Mouse (Mus musculus): ENCODE results near the gene Dhx33.

GRCm38 (mm10) chr11:71005046-71005445 lies 809 bp upstream of the Dhx33 start:
- TF ChIP-seq GATA1 (IDR thresholded peaks at IDR 0.05; ENCODE audit: borderline replicate concordance, low read length) (no peak), FLI1 (IDR thresholded peaks at IDR 0.05; ENCODE audit: low read length) (no peak)

Measured in megakaryocyte, embryonic 14.5 days (primary cell).